Mouse (Mus musculus) kidney, postnatal 0 days (tissue): ENCODE measurements around the gene Bach1. TPM values are rescaled to one million over a fixed set of nuclear protein-coding genes. Genes with fewer than 3 reads are reported as not detected.

Experiments used
- ATAC-seq: fragments of 200-750 bp; cut with Nextera tagmentation; replicated peaks from 2 replicates; pipeline ENCODE4 v1.8.0; 2017; ENCODE audit warnings: low read depth, moderate number of reproducible peaks, moderate TSS enrichment, moderate library complexity; ENCODE audit not compliant: low FRiP score
- DNase-seq: peaks from one replicate; pipeline ENCODE4 v3.0.0-alpha.2; 2016; ENCODE audit warnings: low spot score
- H3K27ac ChIP-seq: fragments of 300-500 bp; sonication (generic); 2 replicates; pipeline ENCODE4 v1.5.1; 2014; ENCODE audit warnings: mild to moderate bottlenecking
- H3K27me3 ChIP-seq: fragments of 300-500 bp; sonication (generic); 2 replicates; pipeline ENCODE4 v1.6.1; 2014; ENCODE audit warnings: low read length, mixed read lengths; ENCODE audit not compliant: insufficient read depth
- H3K36me3 ChIP-seq: fragments of 300-500 bp; sonication (generic); 2 replicates; pipeline ENCODE4 v1.6.1; 2014; ENCODE audit warnings: low read length, mixed read lengths; ENCODE audit not compliant: insufficient read depth
- H3K4me1 ChIP-seq: fragments of 300-500 bp; sonication (generic); replicated peaks from 2 replicates; pipeline ENCODE4 v1.6.1; 2014; ENCODE audit warnings: antibody characterized with exemption, low read length, mixed read lengths; ENCODE audit not compliant: insufficient read depth
- H3K4me2 ChIP-seq: fragments of 300-500 bp; sonication (generic); 2 replicates; pipeline ENCODE4 v1.6.1; 2014; ENCODE audit warnings: mild to moderate bottlenecking, low read length, moderate library complexity, mixed read lengths
- H3K4me3 ChIP-seq: fragments of 300-500 bp; sonication (generic); replicated peaks from 2 replicates; pipeline ENCODE4 v1.5.1; 2014; ENCODE audit warnings: low read depth, low read length
- H3K9ac ChIP-seq: fragments of 300-500 bp; sonication (generic); 2 replicates; pipeline ENCODE4 v1.6.1; 2014; ENCODE audit warnings: low read depth, low read length
- H3K9me3 ChIP-seq: fragments of 300-500 bp; sonication (generic); replicated peaks from 2 replicates; pipeline ENCODE4 v1.6.1; 2016; ENCODE audit warnings: low read length, inconsistent platforms, mixed read lengths
- CTCF ChIP-seq: IDR thresholded peaks from 2 replicates; pipeline ENCODE4 v1.5.1; 2016; ENCODE audit warnings: antibody characterized with exemption, low read depth, mild to moderate bottlenecking, moderate library complexity
- WGBS: fragments of 180-500 bp; shearing (Covaris S2); extraction: QIAGEN DNeasy Blood & Tissue Kit; methylation state at CpG from one replicate; pipeline ENCODE4 v1.1.7; 2014; 5-methylcytosine and 5-hydroxymethylcytosine counted together
- polyA plus RNA-seq: library from polyadenylated mRNA; unstranded; fragments of >200 nt; fragmentation: Nextera tagmentation; extraction: Ambion mirVana; gene quantifications from 2 replicates; pipeline ENCODE4 v1.2.1, GENCODE M21; 2015

Gene Bach1
- polyA plus RNA-seq, 1 experiment from 2014 or later = 6.5 TPM

- H3K9me3 ChIP-seq = no peaks in the 10 kb centered on the region
- ATAC-seq = no peak
- H3K9ac ChIP-seq = no peak overlapping the region
- H3K4me3 ChIP-seq = no peak overlapping the region
- H3K4me1 ChIP-seq = no peaks in the 10 kb centered on the region
- peaks cover 29% of the 10 kb centered on the region for H3K36me3 ChIP-seq
- H3K27me3 ChIP-seq = no peaks in the 10 kb centered on the region
- DNase-seq = no peak
- H3K27ac ChIP-seq = no peak overlapping the region
- WGBS = 80% methylated on average over 14 of the region's 14 CpGs
- TF ChIP-seq CTCF = no peak
- no peak overlapping the region for H3K4me2 ChIP-seq
Measured at GRCm38 (mm10) chr16:87727918-87728317, 29.2 kb downstream of the Bach1 start.

GRCm38 (mm10) chr16:87728703-87729102, 30.0 kb downstream of the Bach1 start:
- TF ChIP-seq CTCF = no peak
- Histone ChIP-seq H3K4me3 (no peak overlapping the region), H3K4me2 (no peak overlapping the region), H3K9ac (no peak overlapping the region), H3K27me3 (no peaks in the 10 kb centered on the region), H3K4me1 (no peaks in the 10 kb centered on the region), H3K27ac (no peak overlapping the region), H3K9me3 (no peaks in the 10 kb centered on the region), H3K36me3 (peaks cover 26% of the 10 kb centered on the region)
- 91% methylated on average over 8 of the region's 8 CpGs for WGBS
- DNase-seq (no peak), ATAC-seq (no peak)

- no peak overlapping the region for H3K27ac ChIP-seq
- no peaks in the 10 kb centered on the region for H3K4me1 ChIP-seq
- ATAC-seq = no peak
- H3K9me3 ChIP-seq = no peaks in the 10 kb centered on the region
- no peak for DNase-seq
- WGBS = 94% methylated on average over 20 of the region's 20 CpGs
- H3K36me3 ChIP-seq = peaks cover 26% of the 10 kb centered on the region
- TF ChIP-seq CTCF = no peak
- no peak overlapping the region for H3K4me3 ChIP-seq
- H3K27me3 ChIP-seq = no peaks in the 10 kb centered on the region
- no peak overlapping the region for H3K4me2 ChIP-seq
- H3K9ac ChIP-seq = no peak overlapping the region
Measured at GRCm38 (mm10) chr16:87729469-87729868, 30.7 kb downstream of the Bach1 start.

- no peak for TF ChIP-seq CTCF
- Histone ChIP-seq H3K4me3 (no peak overlapping the region), H3K4me2 (no peak overlapping the region), H3K27me3 (no peaks in the 10 kb centered on the region), H3K4me1 (0 out of 2 replicates have a peak, but pooled peaks cover 4% of the 10 kb centered on the region), H3K9ac (no peak overlapping the region), H3K36me3 (peaks cover 6% of the 10 kb centered on the region; the same call in 1 of the 2 replicates), H3K27ac (no peak overlapping the region), H3K9me3 (no peaks in the 10 kb centered on the region)
- no peak for ATAC-seq
- DNase-seq = no peak
- WGBS = 84% methylated on average over 4 of the region's 4 CpGs
Measured at GRCm38 (mm10) chr16:87734868-87735381, 36.2 kb downstream of the Bach1 start.

- Histone ChIP-seq H3K4me2 (no peak overlapping the region), H3K27me3 (no peaks in the 10 kb centered on the region), H3K4me1 (0 out of 2 replicates have a peak, but pooled peaks cover 4% of the 10 kb centered on the region), H3K9me3 (no peaks in the 10 kb centered on the region), H3K36me3 (no peaks in the 10 kb centered on the region), H3K4me3 (no peak overlapping the region), H3K27ac (no peak overlapping the region), H3K9ac (no peak overlapping the region)
- ATAC-seq (no peak), DNase-seq (no peak)
- TF ChIP-seq CTCF = no peak
- WGBS = 73% methylated on average over 11 of the region's 11 CpGs
Measured at GRCm38 (mm10) chr16:87736106-87736505, 37.4 kb downstream of the Bach1 start.

GRCm38 (mm10) chr16:87737296-87737695, 38.6 kb downstream of the Bach1 start:
- H3K9ac ChIP-seq = no peak overlapping the region
- no peak overlapping the region for H3K4me2 ChIP-seq
- 24% methylated on average over 8 of the region's 8 CpGs for WGBS
- no peaks in the 10 kb centered on the region for H3K36me3 ChIP-seq
- H3K27me3 ChIP-seq = no peaks in the 10 kb centered on the region
- DNase-seq = peak; percentile 65
- no peak overlapping the region for H3K27ac ChIP-seq
- no peak overlapping the region for H3K4me3 ChIP-seq
- no peaks in the 10 kb centered on the region for H3K9me3 ChIP-seq
- ATAC-seq = no peak
- H3K4me1 ChIP-seq = 0 out of 2 replicates have a peak, but pooled peaks cover 4% of the 10 kb centered on the region
- no peak for TF ChIP-seq CTCF
